Mouse (Mus musculus): Measurements from ENCODE around the gene Dbn1. TPM values are rescaled to one million over a fixed set of nuclear protein-coding genes. Genes with fewer than 3 reads are reported as not detected.

The Dbn1 gene
- total RNA-seq, 1 experiment from 2014 or later: 0.60 TPM

GRCm38 (mm10) chr13:55513111-55513748, 25.3 kb upstream of the Dbn1 start, which contains the start of gene Pdlim7:
TSS of gene Pdlim7 (minus strand) at chr13:55513676.
- peak; percentile 51 to 63 for ATAC-seq (replicated peaks in 1 of 2; ENCODE audit: insufficient read depth in 1 of 2, low FRiP score in 2 of 2, low TSS enrichment in 1 of 2, low read depth in 1 of 2, poor library complexity in 2 of 2, severe bottlenecking in 2 of 2)

GRCm38 (mm10) chr13:55512379-55513031, 24.6 kb upstream of the Dbn1 start:
- no peak for ATAC-seq (replicated peaks in 1 of 2; ENCODE audit: insufficient read depth in 1 of 2, low FRiP score in 2 of 2, low TSS enrichment in 1 of 2, low read depth in 1 of 2, poor library complexity in 2 of 2, severe bottlenecking in 2 of 2)

- no peak for ATAC-seq (replicated peaks in 1 of 2; ENCODE audit: insufficient read depth in 1 of 2, low FRiP score in 2 of 2, low TSS enrichment in 1 of 2, low read depth in 1 of 2, poor library complexity in 2 of 2, severe bottlenecking in 2 of 2)
Measured at GRCm38 (mm10) chr13:55511492-55511861, 23.6 kb upstream of the Dbn1 start.

- ATAC-seq (replicated peaks in 1 of 2; ENCODE audit: insufficient read depth in 1 of 2, low FRiP score in 2 of 2, low TSS enrichment in 1 of 2, low read depth in 1 of 2, poor library complexity in 2 of 2, severe bottlenecking in 2 of 2): peak; percentile 19 to 23
Measured at GRCm38 (mm10) chr13:55510668-55511491, 23.0 kb upstream of the Dbn1 start.

GRCm38 (mm10) chr13:55510332-55510667, 22.4 kb upstream of the Dbn1 start:
- peak; percentile 59 to 79 for ATAC-seq (replicated peaks in 1 of 2; ENCODE audit: insufficient read depth in 1 of 2, low FRiP score in 2 of 2, low TSS enrichment in 1 of 2, low read depth in 1 of 2, poor library complexity in 2 of 2, severe bottlenecking in 2 of 2)

GRCm38 (mm10) chr13:55508531-55508930, 20.6 kb upstream of the Dbn1 start:
- no peak for ATAC-seq (replicated peaks in 1 of 2; ENCODE audit: insufficient read depth in 1 of 2, low FRiP score in 2 of 2, low TSS enrichment in 1 of 2, low read depth in 1 of 2, poor library complexity in 2 of 2, severe bottlenecking in 2 of 2)

- no peak for ATAC-seq (replicated peaks in 1 of 2; ENCODE audit: insufficient read depth in 1 of 2, low FRiP score in 2 of 2, low TSS enrichment in 1 of 2, low read depth in 1 of 2, poor library complexity in 2 of 2, severe bottlenecking in 2 of 2)
Measured at GRCm38 (mm10) chr13:55507877-55508276, 20.0 kb upstream of the Dbn1 start.

GRCm38 (mm10) chr13:55506697-55507096, 18.8 kb upstream of the Dbn1 start:
- ATAC-seq (replicated peaks in 1 of 2; ENCODE audit: insufficient read depth in 1 of 2, low FRiP score in 2 of 2, low TSS enrichment in 1 of 2, low read depth in 1 of 2, poor library complexity in 2 of 2, severe bottlenecking in 2 of 2): no peak

- no peak for ATAC-seq (replicated peaks in 1 of 2; ENCODE audit: insufficient read depth in 1 of 2, low FRiP score in 2 of 2, low TSS enrichment in 1 of 2, low read depth in 1 of 2, poor library complexity in 2 of 2, severe bottlenecking in 2 of 2)
Measured at GRCm38 (mm10) chr13:55505810-55506209, 17.9 kb upstream of the Dbn1 start.

- no peak for ATAC-seq (replicated peaks in 1 of 2; ENCODE audit: insufficient read depth in 1 of 2, low FRiP score in 2 of 2, low TSS enrichment in 1 of 2, low read depth in 1 of 2, poor library complexity in 2 of 2, severe bottlenecking in 2 of 2)
Measured at GRCm38 (mm10) chr13:55504390-55504789, 16.5 kb upstream of the Dbn1 start.

GRCm38 (mm10) chr13:55502405-55502804, 14.5 kb upstream of the Dbn1 start:
- ATAC-seq (replicated peaks in 1 of 2; ENCODE audit: insufficient read depth in 1 of 2, low FRiP score in 2 of 2, low TSS enrichment in 1 of 2, low read depth in 1 of 2, poor library complexity in 2 of 2, severe bottlenecking in 2 of 2): no peak

- no peak for ATAC-seq (replicated peaks in 1 of 2; ENCODE audit: insufficient read depth in 1 of 2, low FRiP score in 2 of 2, low TSS enrichment in 1 of 2, low read depth in 1 of 2, poor library complexity in 2 of 2, severe bottlenecking in 2 of 2)
Measured at GRCm38 (mm10) chr13:55500575-55500974, 12.7 kb upstream of the Dbn1 start.

GRCm38 (mm10) chr13:55498906-55499305, 11.0 kb upstream of the Dbn1 start:
- ATAC-seq (replicated peaks in 1 of 2; ENCODE audit: insufficient read depth in 1 of 2, low FRiP score in 2 of 2, low TSS enrichment in 1 of 2, low read depth in 1 of 2, poor library complexity in 2 of 2, severe bottlenecking in 2 of 2): no peak

GRCm38 (mm10) chr13:55496661-55497060, 8.8 kb upstream of the Dbn1 start:
- no peak for ATAC-seq (replicated peaks in 1 of 2; ENCODE audit: insufficient read depth in 1 of 2, low FRiP score in 2 of 2, low TSS enrichment in 1 of 2, low read depth in 1 of 2, poor library complexity in 2 of 2, severe bottlenecking in 2 of 2)

GRCm38 (mm10) chr13:55495702-55496101, 7.8 kb upstream of the Dbn1 start:
- ATAC-seq (replicated peaks in 1 of 2; ENCODE audit: insufficient read depth in 1 of 2, low FRiP score in 2 of 2, low TSS enrichment in 1 of 2, low read depth in 1 of 2, poor library complexity in 2 of 2, severe bottlenecking in 2 of 2): no peak

GRCm38 (mm10) chr13:55494883-55495621, 7.1 kb upstream of the Dbn1 start:
- peak in 1 of 2 experiments; percentile 56; a peak in 2 of 4 replicates for ATAC-seq (replicated peaks in 1 of 2; ENCODE audit: insufficient read depth in 1 of 2, low FRiP score in 2 of 2, low TSS enrichment in 1 of 2, low read depth in 1 of 2, poor library complexity in 2 of 2, severe bottlenecking in 2 of 2)

- no peak for ATAC-seq (replicated peaks in 1 of 2; ENCODE audit: insufficient read depth in 1 of 2, low FRiP score in 2 of 2, low TSS enrichment in 1 of 2, low read depth in 1 of 2, poor library complexity in 2 of 2, severe bottlenecking in 2 of 2)
Measured at GRCm38 (mm10) chr13:55494257-55494656, 6.3 kb upstream of the Dbn1 start.

Measured in hematopoietic stem cell, adult 5-6 weeks (primary cell).